Mouse (Mus musculus) lung, postnatal 0 days (tissue): ENCODE results near the gene Top3b. TPM values are rescaled to one million over a fixed set of nuclear protein-coding genes. Genes with fewer than 3 reads are reported as not detected.

Experiments used
- ATAC-seq: fragments of 200-750 bp; cut with Nextera tagmentation; 2 replicates; pipeline ENCODE4 v1.8.0; 2017; ENCODE audit warnings: moderate library complexity
- DNase-seq: peaks from one replicate; pipeline ENCODE4 v3.0.0-alpha.2; 2016; ENCODE audit warnings: low spot score
- H3K27ac ChIP-seq: fragments of 300-500 bp; sonication (generic); 2 replicates; pipeline ENCODE4 v1.5.1; 2014; ENCODE audit warnings: antibody characterized with exemption, mild to moderate bottlenecking, low read length, mixed read lengths
- H3K27me3 ChIP-seq: fragments of 300-500 bp; sonication (generic); replicated peaks from 2 replicates; pipeline ENCODE4 v1.6.1; 2014; ENCODE audit warnings: low read length, mixed read lengths; ENCODE audit not compliant: insufficient read depth
- H3K36me3 ChIP-seq: fragments of 300-500 bp; sonication (generic); 2 replicates; pipeline ENCODE4 v1.6.1; 2014; ENCODE audit warnings: low read length, mixed read lengths; ENCODE audit not compliant: insufficient read depth
- H3K4me1 ChIP-seq: fragments of 300-500 bp; sonication (generic); 2 replicates; pipeline ENCODE4 v1.6.1; 2014; ENCODE audit warnings: antibody characterized with exemption, low read depth, low read length, mixed read lengths; ENCODE audit not compliant: insufficient read depth
- H3K4me2 ChIP-seq: fragments of 300-500 bp; sonication (generic); replicated peaks from 2 replicates; pipeline ENCODE4 v1.6.1; 2014; ENCODE audit warnings: low read depth, mild to moderate bottlenecking, low read length, moderate library complexity, mixed read lengths
- H3K4me3 ChIP-seq: fragments of 300-500 bp; sonication (generic); 2 replicates; pipeline ENCODE4 v1.5.1; 2014; ENCODE audit warnings: low read depth, low read length
- H3K9ac ChIP-seq: fragments of 300-500 bp; sonication (generic); replicated peaks from 2 replicates; pipeline ENCODE4 v1.6.1; 2014; ENCODE audit warnings: low read depth, mild to moderate bottlenecking
- H3K9me3 ChIP-seq: fragments of 300-500 bp; sonication (generic); 2 replicates; pipeline ENCODE4 v1.6.1; 2016; ENCODE audit warnings: low read length, mixed read lengths
- CTCF ChIP-seq: IDR thresholded peaks from 2 replicates; pipeline ENCODE4 v1.5.1; 2016; ENCODE audit warnings: antibody characterized with exemption, mild to moderate bottlenecking
- EP300 ChIP-seq: IDR thresholded peaks from 2 replicates; pipeline ENCODE4 v1.6.1; 2016; ENCODE audit warnings: antibody characterized with exemption, mild to moderate bottlenecking, control low read depth
- WGBS: fragments of 180-500 bp; shearing (Covaris S2); extraction: QIAGEN DNeasy Blood & Tissue Kit; methylation state at CpG from one replicate; pipeline ENCODE4 v1.1.7; 2014; 5-methylcytosine and 5-hydroxymethylcytosine counted together
- polyA plus RNA-seq: library from polyadenylated mRNA; unstranded; fragments of >200 nt; fragmentation: Nextera tagmentation; extraction: Ambion mirVana; gene quantifications from 2 replicates; pipeline ENCODE4 v1.2.1, GENCODE M21; 2015

Gene Top3b
- polyA plus RNA-seq, 1 experiment from 2014 or later = 51.7 TPM

GRCm38 (mm10) chr16:16896015-16896381 is 25.5 kb downstream of the Top3b start:
- no peaks in the 10 kb centered on the region for H3K27me3 ChIP-seq
- WGBS = 22% methylated on average over 4 of the region's 4 CpGs
- peaks cover 10% of the 10 kb centered on the region for H3K4me1 ChIP-seq
- no peak overlapping the region for H3K9ac ChIP-seq
- peaks cover 14% of the 10 kb centered on the region for H3K36me3 ChIP-seq
- TF ChIP-seq EP300 (no peak), CTCF (no peak)
- no peak overlapping the region for H3K4me2 ChIP-seq
- H3K4me3 ChIP-seq = no peak overlapping the region
- H3K27ac ChIP-seq = peak overlapping the region; percentile 73
- no peaks in the 10 kb centered on the region for H3K9me3 ChIP-seq
- no peak for ATAC-seq
- DNase-seq = no peak

GRCm38 (mm10) chr16:16896382-16897055 is 26.0 kb downstream of the Top3b start, which contains the start of gene Ppm1f:
Gene Ppm1f, plus strand, starts transcription at chr16:16896469.
- Histone ChIP-seq H3K27ac (peak within 1 kb of the TSS; percentile 81), H3K9me3 (no peaks in the 10 kb centered on the region), H3K9ac (peak within 1 kb of the TSS; percentile 59), H3K27me3 (no peaks in the 10 kb centered on the region), H3K4me3 (peak within 1 kb of the TSS; percentile 49), H3K4me2 (peak within 1 kb of the TSS; percentile 65), H3K36me3 (peaks cover 10% of the 10 kb centered on the region; the same call in 1 of the 2 replicates), H3K4me1 (peaks cover 10% of the 10 kb centered on the region)
- ATAC-seq (peak; percentile 96), DNase-seq (peak; percentile 97)
- under 1% methylated on average over 29 of the region's 29 CpGs for WGBS
- TF ChIP-seq EP300 (no peak), CTCF (peak; percentile 100)

- Histone ChIP-seq H3K36me3 (peaks cover 7% of the 10 kb centered on the region; the same call in 1 of the 2 replicates), H3K9me3 (no peaks in the 10 kb centered on the region), H3K27ac (peak overlapping the region; percentile 81), H3K4me1 (peaks cover 10% of the 10 kb centered on the region), H3K4me3 (peak overlapping the region; percentile 49), H3K9ac (peak overlapping the region; percentile 59), H3K27me3 (no peaks in the 10 kb centered on the region), H3K4me2 (peak overlapping the region; percentile 65)
- 17% methylated on average over 10 of the region's 10 CpGs for WGBS
- no peak for ATAC-seq
- DNase-seq = no peak
- no peak for TF ChIP-seq EP300
These were observed 26.6 kb downstream of the Top3b start for GRCm38 (mm10) chr16:16897056-16897584.

- Histone ChIP-seq H3K4me1 (peaks cover 4% of the 10 kb centered on the region; the same call in 1 of the 2 replicates), H3K4me3 (no peak overlapping the region), H3K9me3 (no peaks in the 10 kb centered on the region), H3K9ac (no peak overlapping the region), H3K36me3 (0 out of 2 replicates have a peak, but pooled peaks cover 7% of the 10 kb centered on the region), H3K27ac (peak overlapping the region; percentile 69), H3K27me3 (no peaks in the 10 kb centered on the region), H3K4me2 (no peak overlapping the region)
- WGBS = 61% methylated on average over 4 of the region's 4 CpGs
- DNase-seq (no peak), ATAC-seq (no peak; the same call in 1 of the 2 replicates)
- TF ChIP-seq EP300 = no peak
- TF ChIP-seq CTCF = no peak
These were observed 31.8 kb downstream of the Top3b start for GRCm38 (mm10) chr16:16902329-16902728.

- Histone ChIP-seq H3K4me3 (no peak overlapping the region), H3K36me3 (0 out of 2 replicates have a peak, but pooled peaks cover 7% of the 10 kb centered on the region), H3K4me2 (no peak overlapping the region), H3K27me3 (no peaks in the 10 kb centered on the region), H3K9ac (no peak overlapping the region), H3K9me3 (no peaks in the 10 kb centered on the region), H3K4me1 (peaks cover 3% of the 10 kb centered on the region; the same call in 1 of the 2 replicates), H3K27ac (peak overlapping the region; percentile 40; the same call in 1 of the 2 replicates)
- ATAC-seq (no peak), DNase-seq (no peak)
- no peak for TF ChIP-seq EP300
- no peak for TF ChIP-seq CTCF
- 58% methylated on average over 5 of the region's 5 CpGs for whole genome bisulfite sequencing
These were observed 32.7 kb downstream of the Top3b start for GRCm38 (mm10) chr16:16903188-16903587.

GRCm38 (mm10) chr16:16907799-16908198 is 37.3 kb downstream of the Top3b start:
- peak; percentile 90 for ATAC-seq
- peaks cover 22% of the 10 kb centered on the region for H3K36me3 ChIP-seq
- H3K4me3 ChIP-seq = no peak overlapping the region
- peak; percentile 98 for TF ChIP-seq EP300
- no peak for TF ChIP-seq CTCF
- H3K27ac ChIP-seq = peak overlapping the region; percentile 92
- H3K4me2 ChIP-seq = no peak overlapping the region
- peaks cover 8% of the 10 kb centered on the region; the same call in 1 of the 2 replicates for H3K4me1 ChIP-seq
- 51% methylated on average over 6 of the region's 6 CpGs for WGBS
- peak; percentile 80 for DNase-seq
- no peaks in the 10 kb centered on the region for H3K9me3 ChIP-seq
- no peaks in the 10 kb centered on the region for H3K27me3 ChIP-seq
- no peak overlapping the region for H3K9ac ChIP-seq
